Mouse (Mus musculus): ENCODE data around the gene Prune2. TPM values are rescaled to one million over a fixed set of nuclear protein-coding genes. Genes with fewer than 3 reads are reported as not detected.

Gene Prune2
- polyA plus RNA-seq, 1 experiment from 2014 or later = 1.1 TPM

DNA sequence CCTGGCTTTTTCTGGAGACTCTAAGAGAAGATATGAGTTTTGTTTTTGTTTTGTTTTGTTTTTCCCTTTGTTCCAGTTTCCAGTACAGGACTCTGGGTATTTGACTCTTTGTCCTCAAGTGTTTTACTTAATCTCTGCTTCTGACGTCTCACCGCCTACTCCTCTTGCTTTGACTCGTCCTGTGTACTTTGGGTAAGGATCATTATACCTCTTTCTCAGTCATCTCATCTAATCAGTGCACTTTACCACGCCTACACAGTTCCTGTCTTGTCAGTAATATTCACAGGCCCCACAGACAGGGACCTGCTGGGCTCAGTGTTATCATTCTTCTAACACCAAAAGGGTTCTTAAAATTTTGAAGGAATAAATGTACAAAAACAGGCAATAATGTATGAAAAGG, 312.8 kb downstream of the Prune2 start:
- H3K9me3 ChIP-seq (ENCODE audit: control insufficient read depth, low read length) = no peaks in the 10 kb centered on the region
- H3K27me3 ChIP-seq (ENCODE audit: control insufficient read depth, insufficient read depth, low read depth, low read length) = no peaks in the 10 kb centered on the region
- H3K27ac ChIP-seq (ENCODE audit: low read length) = no peak overlapping the region
- no peak overlapping the region for H3K4me3 ChIP-seq (ENCODE audit: low read length)
- no peaks in the 10 kb centered on the region for H3K36me3 ChIP-seq (ENCODE audit: control insufficient read depth, insufficient read depth, low read length)
- H3K4me2 ChIP-seq (ENCODE audit: low read depth, low read length) = no peak overlapping the region
- WGBS = 59% methylated on average over 4 of the region's 4 CpGs
- no peaks in the 10 kb centered on the region for H3K4me1 ChIP-seq (replicated peaks; ENCODE audit: control insufficient read depth, insufficient read depth, low read length)
- no peak overlapping the region for H3K9ac ChIP-seq (ENCODE audit: low read length)
- no peak for ATAC-seq (ENCODE audit: low read depth)

DNA sequence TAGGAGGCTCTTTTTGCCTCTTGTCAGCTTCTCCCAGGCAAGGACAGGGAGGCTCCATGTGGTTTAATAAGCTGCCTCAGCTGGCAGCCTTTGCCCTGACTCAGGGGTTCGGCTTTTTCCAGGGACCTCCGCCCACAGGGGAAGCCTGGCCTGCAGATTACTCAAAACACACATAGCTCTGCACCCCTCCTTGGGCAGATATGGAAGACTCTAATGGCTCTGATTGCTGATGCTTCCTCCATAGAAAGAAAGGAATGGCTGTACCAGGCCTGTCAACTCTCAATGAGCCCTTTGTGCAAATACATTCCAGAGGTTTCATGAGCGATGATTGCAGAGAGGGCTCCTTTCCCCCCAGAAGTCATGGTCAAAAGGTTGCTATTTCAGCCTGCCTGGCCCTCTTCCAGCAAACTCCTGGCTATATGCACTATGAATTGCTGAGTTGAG, 315.3 kb downstream of the Prune2 start:
- H3K4me3 ChIP-seq (ENCODE audit: low read length) = no peak overlapping the region
- H3K9me3 ChIP-seq (ENCODE audit: control insufficient read depth, low read length) = no peaks in the 10 kb centered on the region
- no peak overlapping the region for H3K9ac ChIP-seq (ENCODE audit: low read length)
- H3K27me3 ChIP-seq (ENCODE audit: control insufficient read depth, insufficient read depth, low read depth, low read length) = no peaks in the 10 kb centered on the region
- no peaks in the 10 kb centered on the region for H3K36me3 ChIP-seq (ENCODE audit: control insufficient read depth, insufficient read depth, low read length)
- H3K4me2 ChIP-seq (ENCODE audit: low read depth, low read length) = no peak overlapping the region
- no peaks in the 10 kb centered on the region for H3K4me1 ChIP-seq (replicated peaks; ENCODE audit: control insufficient read depth, insufficient read depth, low read length)
- H3K27ac ChIP-seq (ENCODE audit: low read length) = 0 out of 2 replicates have a peak overlapping the region, but pooled peaks have one; percentile 23
- 36% methylated on average over 3 of the region's 3 CpGs for WGBS
- ATAC-seq (ENCODE audit: low read depth) = peak; percentile 45

DNA sequence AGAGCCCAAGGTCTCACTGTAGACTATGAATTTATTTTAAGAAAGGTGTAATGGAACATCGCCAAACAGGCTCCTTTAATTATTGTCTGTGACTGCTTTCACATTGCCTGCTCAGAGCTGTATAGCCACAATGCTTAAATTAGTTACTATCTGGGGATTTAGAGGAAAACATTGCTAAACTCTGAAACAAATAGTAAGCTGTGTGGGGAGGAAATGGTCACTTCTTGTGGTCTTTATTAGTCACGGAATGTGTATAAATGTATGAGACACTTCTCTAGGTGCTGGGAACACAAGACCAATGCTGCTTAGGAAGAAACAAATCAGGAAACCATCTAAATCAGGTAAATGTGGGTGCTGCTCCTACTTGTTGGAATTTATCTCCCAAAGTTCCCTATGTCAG, 317.1 kb downstream of the Prune2 start:
- no peak for ATAC-seq (ENCODE audit: low read depth)
- Histone ChIP-seq H3K27ac (ENCODE audit: low read length) (no peak overlapping the region), H3K9ac (ENCODE audit: low read length) (no peak overlapping the region), H3K36me3 (ENCODE audit: control insufficient read depth, insufficient read depth, low read length) (no peaks in the 10 kb centered on the region), H3K4me3 (ENCODE audit: low read length) (no peak overlapping the region), H3K9me3 (ENCODE audit: control insufficient read depth, low read length) (no peaks in the 10 kb centered on the region), H3K4me2 (ENCODE audit: low read depth, low read length) (no peak overlapping the region), H3K27me3 (ENCODE audit: control insufficient read depth, insufficient read depth, low read depth, low read length) (no peaks in the 10 kb centered on the region), H3K4me1 (replicated peaks; ENCODE audit: control insufficient read depth, insufficient read depth, low read length) (no peaks in the 10 kb centered on the region)
- 78% methylated on average over 2 of the region's 2 CpGs for WGBS

Other genes with a start within 250 kb of the Prune2 start
- 10.2 and 11.6 TPM in 2 replicates for gene Vps13a, start 175.2 kb upstream of the Prune2 start, polyA plus RNA-seq (2015; fragmentation: Nextera tagmentation; extraction: Ambion mirVana)
- gene Foxb2, start 82.3 kb upstream of the Prune2 start, polyA plus RNA-seq (2015; fragmentation: Nextera tagmentation; extraction: Ambion mirVana) = not detected in 2 replicates

All from lung, embryonic 16.5 days (tissue).